Mouse (Mus musculus) CD4-positive naive resting alpha-beta T cell, adult 76 days (primary cell): ENCODE data around the gene Adam1b. TPM values are rescaled to one million over a fixed set of nuclear protein-coding genes. Genes with fewer than 3 reads are reported as not detected.

Experiments
- total RNA-seq: library from RNA; stranded (reverse); gene quantifications from one replicate; pipeline ENCODE4 v1.2.4, GENCODE M21; 2023

Adam1b gene
- total RNA-seq = not detected

GRCm38 (mm10) chr5:121503231-121503630 is at the start of gene Adam1b:
Gene Adam1b (minus strand): TSS chr5:121503435.

GRCm38 (mm10) chr5:121545793-121546529 is 42.7 kb upstream of the Adam1b start, which contains the start of gene Mapkapk5:
Gene Mapkapk5 (minus strand): TSS chr5:121545905.

GRCm38 (mm10) chr5:121544910-121545792 is 41.9 kb upstream of the Adam1b start, which contains the start of the genes Adam1a and Gm42878:
Gene Adam1a (minus strand): TSS chr5:121545482.
Gene Gm42878 (minus strand): TSS chr5:121545482.

GRCm38 (mm10) chr5:121452026-121452869 is 51.0 kb downstream of the Adam1b start, which contains the start of gene Erp29:
Gene Erp29 (minus strand): TSS chr5:121452506.

GRCm38 (mm10) chr5:121451644-121452025 is 51.6 kb downstream of the Adam1b start, which contains the start of gene Tmem116:
Gene Tmem116 (plus strand): TSS chr5:121451893.

Other genes starting within 250 kb of the Adam1b start
- gene Trafd1, start 117.8 kb downstream of the Adam1b start, total RNA-seq = 53.2 TPM
- 32.2 TPM for gene Naa25, start 105.5 kb downstream of the Adam1b start, total RNA-seq
- gene Tmem116, start 51.5 kb downstream of the Adam1b start, total RNA-seq = 0.76 TPM
- gene Erp29, start 50.9 kb downstream of the Adam1b start, total RNA-seq = 76.0 TPM
- gene Adam1a, start 42.0 kb upstream of the Adam1b start, total RNA-seq = 7.4 TPM
- gene Gm42878, start 42.0 kb upstream of the Adam1b start, total RNA-seq = 1.4 TPM
- 97.8 TPM for gene Mapkapk5, start 42.5 kb upstream of the Adam1b start, total RNA-seq
- 97.0 TPM for gene Aldh2, start 90.4 kb upstream of the Adam1b start, total RNA-seq
- gene Acad12, start 115.5 kb upstream of the Adam1b start, total RNA-seq = 5.2 TPM
- gene Acad10, start 157.1 kb upstream of the Adam1b start, total RNA-seq = 10.1 TPM
- 127 TPM for gene Brap, start 157.1 kb upstream of the Adam1b start, total RNA-seq
- gene Atxn2, start 207.9 kb upstream of the Adam1b start, total RNA-seq = 79.9 TPM